Mouse (Mus musculus) limb, embryonic 13.5 days (tissue): Measurements from ENCODE around the gene Usp48. TPM values are rescaled to one million over a fixed set of nuclear protein-coding genes. Genes with fewer than 3 reads are reported as not detected.

ENCODE experiments used
- ATAC-seq: fragments of 200-750 bp; cut with Nextera tagmentation; 2 replicates; pipeline ENCODE4 v1.8.0; 2017; ENCODE audit warnings: low read depth, moderate number of reproducible peaks, moderate TSS enrichment; ENCODE audit not compliant: low FRiP score
- H3K27ac ChIP-seq: fragments of 300-500 bp; sonication (generic); 2 replicates; pipeline ENCODE4 v1.5.1; 2015; ENCODE audit warnings: inconsistent platforms, mild to moderate bottlenecking, moderate library complexity
- H3K27me3 ChIP-seq: fragments of 300-500 bp; sonication (generic); 2 replicates; pipeline ENCODE4 v1.6.1; 2015; ENCODE audit warnings: mild to moderate bottlenecking, inconsistent platforms
- H3K36me3 ChIP-seq: fragments of 300-500 bp; sonication (generic); 2 replicates; pipeline ENCODE4 v1.6.1; 2015; ENCODE audit warnings: inconsistent platforms, mild to moderate bottlenecking, moderate library complexity
- H3K4me1 ChIP-seq: fragments of 300-500 bp; sonication (generic); 2 replicates; pipeline ENCODE4 v1.6.1; 2015; ENCODE audit warnings: inconsistent platforms
- H3K4me2 ChIP-seq: fragments of 300-500 bp; sonication (generic); replicated peaks from 2 replicates; pipeline ENCODE4 v1.6.1; 2015; ENCODE audit warnings: inconsistent platforms, mild to moderate bottlenecking, moderate library complexity
- H3K4me3 ChIP-seq: fragments of 300-500 bp; sonication (generic); 2 replicates; pipeline ENCODE4 v1.5.1; 2015; ENCODE audit warnings: moderate library complexity, mild to moderate bottlenecking, inconsistent platforms
- H3K9ac ChIP-seq: fragments of 300-500 bp; sonication (generic); 2 replicates; pipeline ENCODE4 v1.6.1; 2015; ENCODE audit warnings: mild to moderate bottlenecking, inconsistent platforms
- H3K9me3 ChIP-seq: fragments of 300-500 bp; sonication (generic); 2 replicates; pipeline ENCODE4 v1.6.1; 2016; ENCODE audit warnings: inconsistent platforms
- WGBS: fragments of 180-500 bp; shearing (Covaris S2); methylation state at CpG from one replicate; pipeline ENCODE4 v1.1.7; 2015; 5-methylcytosine and 5-hydroxymethylcytosine counted together
- polyA plus RNA-seq: library from polyadenylated mRNA; unstranded; fragments of >200 nt; fragmentation: Nextera tagmentation; extraction: Ambion mirVana; gene quantifications from 2 replicates; pipeline ENCODE4 v1.2.1, GENCODE M21; 2015

Gene Usp48
- polyA plus RNA-seq, 1 experiment from 2014 or later = 81.4 TPM

GRCm38 (mm10) chr4:137665791-137666190 lies 72.2 kb downstream of the Usp48 start:
- Histone ChIP-seq H3K4me2 (no peak overlapping the region), H3K27ac (no peak overlapping the region), H3K9me3 (no peaks in the 10 kb centered on the region), H3K27me3 (peaks cover 58% of the 10 kb centered on the region), H3K9ac (no peak overlapping the region), H3K36me3 (no peaks in the 10 kb centered on the region), H3K4me1 (peaks cover 11% of the 10 kb centered on the region), H3K4me3 (no peak overlapping the region)
- 88% methylated on average over 5 of the region's 5 CpGs for WGBS
- ATAC-seq = no peak

DNA sequence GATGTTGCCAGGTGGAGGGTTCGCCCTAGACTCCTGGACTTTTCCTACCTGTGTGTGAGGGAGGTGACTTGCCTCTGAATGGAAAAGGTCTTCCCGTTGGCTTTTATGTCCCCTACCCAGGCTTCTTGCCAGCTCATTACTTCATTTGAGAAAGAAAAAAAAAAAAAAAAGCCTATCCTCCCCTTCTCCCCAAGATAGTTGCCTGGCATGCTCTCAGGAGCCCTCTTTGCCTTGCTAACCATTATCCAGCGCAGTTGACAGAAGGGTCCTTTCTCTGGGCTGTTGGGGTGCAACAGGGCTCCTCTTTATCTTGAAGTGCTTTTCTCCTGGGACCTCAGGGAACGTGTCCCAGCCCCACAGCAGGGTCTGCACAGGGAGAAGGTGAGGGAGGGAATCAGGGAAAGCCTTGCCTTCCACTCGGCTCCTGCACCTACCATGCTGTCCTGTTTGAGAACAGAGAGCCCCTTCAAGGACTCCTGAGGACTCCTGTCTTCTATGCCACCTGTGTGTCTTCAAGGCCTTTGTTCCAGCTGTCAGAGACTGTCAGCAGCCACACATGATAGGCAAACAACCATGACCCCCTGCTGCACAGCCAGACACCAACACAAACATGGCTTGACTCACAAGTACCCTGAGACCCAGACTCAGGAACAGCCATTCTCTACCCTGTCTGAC lies 72.9 kb downstream of the Usp48 start:
- Histone ChIP-seq H3K9ac (no peak overlapping the region), H3K4me3 (no peak overlapping the region), H3K27me3 (peaks cover 58% of the 10 kb centered on the region), H3K4me1 (peaks cover 11% of the 10 kb centered on the region), H3K4me2 (no peak overlapping the region), H3K9me3 (no peaks in the 10 kb centered on the region), H3K36me3 (no peaks in the 10 kb centered on the region), H3K27ac (no peak overlapping the region)
- 70% methylated on average over 5 of the region's 5 CpGs for WGBS
- ATAC-seq = no peak

DNA sequence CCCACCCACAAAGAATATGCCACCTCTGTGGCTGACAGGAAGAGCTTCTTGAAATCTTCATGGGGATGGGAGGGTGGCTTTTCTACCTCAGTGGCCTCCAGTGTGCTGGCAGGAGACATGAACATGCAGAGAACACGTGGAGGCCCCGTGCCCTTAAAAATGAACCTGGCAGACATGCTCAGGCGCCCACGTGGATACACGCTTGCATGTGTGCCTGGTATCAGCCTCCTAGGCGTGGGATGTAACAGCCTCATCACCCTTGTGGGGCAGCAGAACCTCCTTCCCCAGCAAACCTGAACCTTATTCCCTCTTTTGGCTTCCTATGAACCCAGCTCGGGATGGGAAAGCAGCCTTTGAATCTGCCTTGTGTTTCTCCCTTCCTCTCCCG lies 73.4 kb downstream of the Usp48 start:
- no peak overlapping the region for H3K4me2 ChIP-seq
- H3K9ac ChIP-seq = no peak overlapping the region
- 69% methylated on average over 8 of the region's 8 CpGs for WGBS
- H3K36me3 ChIP-seq = no peaks in the 10 kb centered on the region
- H3K4me1 ChIP-seq = peaks cover 11% of the 10 kb centered on the region
- ATAC-seq = no peak
- no peak overlapping the region for H3K27ac ChIP-seq
- no peaks in the 10 kb centered on the region for H3K9me3 ChIP-seq
- no peak overlapping the region for H3K4me3 ChIP-seq
- peaks cover 58% of the 10 kb centered on the region for H3K27me3 ChIP-seq

DNA sequence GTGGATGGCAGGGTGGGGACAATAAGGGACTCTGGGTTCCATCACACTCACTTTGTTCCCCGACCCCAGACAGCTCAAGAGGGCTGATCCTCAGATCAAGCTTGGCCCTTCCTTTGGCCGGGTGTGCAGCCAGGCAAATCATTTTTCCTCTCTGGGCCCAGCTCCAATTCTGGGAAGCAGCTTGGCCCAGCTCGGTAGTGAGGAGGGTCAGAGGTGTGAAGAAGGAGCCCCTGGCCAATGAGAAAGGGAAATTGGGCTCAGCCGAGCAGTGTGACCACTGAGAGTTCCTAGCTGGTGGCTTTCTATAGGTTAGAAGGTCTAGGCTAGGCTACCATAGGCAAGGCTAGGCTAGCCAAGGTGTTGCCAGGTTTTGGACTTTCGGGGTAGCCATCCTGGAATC lies 74.2 kb downstream of the Usp48 start:
- no peaks in the 10 kb centered on the region for H3K36me3 ChIP-seq
- 56% methylated on average over 5 of the region's 5 CpGs for WGBS
- peaks cover 11% of the 10 kb centered on the region for H3K4me1 ChIP-seq
- peaks cover 59% of the 10 kb centered on the region for H3K27me3 ChIP-seq
- no peak overlapping the region for H3K4me2 ChIP-seq
- H3K4me3 ChIP-seq = no peak overlapping the region
- no peak for ATAC-seq
- H3K27ac ChIP-seq = no peak overlapping the region
- no peaks in the 10 kb centered on the region for H3K9me3 ChIP-seq
- H3K9ac ChIP-seq = no peak overlapping the region

DNA sequence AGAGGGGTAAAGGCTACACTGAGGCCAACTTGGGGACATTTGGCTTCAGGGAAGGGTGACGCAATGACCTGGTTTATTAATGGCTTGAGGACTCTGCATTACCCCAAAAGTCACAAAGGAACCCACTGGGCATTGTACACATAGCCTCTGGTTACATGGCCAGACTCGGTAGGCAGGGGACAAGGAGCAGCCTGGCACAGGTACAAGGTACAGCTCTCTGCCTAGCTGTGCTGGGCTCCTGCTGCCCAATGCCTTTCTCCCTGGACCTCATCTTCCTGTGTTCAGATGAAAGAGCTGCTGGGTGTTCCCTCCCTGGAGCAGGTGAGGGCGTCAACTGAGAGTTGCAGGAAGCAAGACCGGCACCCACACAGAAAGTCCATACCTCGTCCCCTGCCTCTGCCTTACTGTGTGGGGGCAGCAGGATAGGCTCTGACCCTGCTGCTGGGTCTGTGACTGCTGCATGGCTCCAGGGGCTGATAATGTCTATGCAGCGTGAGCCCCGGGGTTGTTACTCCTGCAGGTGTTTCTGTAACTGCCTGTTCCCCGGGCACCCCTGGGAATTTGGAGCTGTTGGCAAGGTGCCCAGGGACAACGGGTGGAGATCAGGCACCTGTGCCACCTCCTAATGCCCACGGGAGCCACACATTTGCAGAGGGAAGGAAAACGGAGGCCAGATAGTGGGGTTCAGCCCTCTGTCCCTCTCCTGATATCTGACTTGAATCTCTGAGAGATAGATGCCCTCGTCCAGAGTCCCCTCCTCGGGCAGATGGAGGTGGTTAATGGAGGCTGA lies 78.4 kb downstream of the Usp48 start:
- Histone ChIP-seq H3K4me3 (no peak overlapping the region), H3K4me1 (no peaks in the 10 kb centered on the region), H3K36me3 (no peaks in the 10 kb centered on the region), H3K9me3 (no peaks in the 10 kb centered on the region), H3K27me3 (peaks cover 25% of the 10 kb centered on the region), H3K9ac (no peak overlapping the region), H3K4me2 (no peak overlapping the region), H3K27ac (no peak overlapping the region)
- ATAC-seq = no peak
- WGBS = 65% methylated on average over 13 of the region's 13 CpGs

DNA sequence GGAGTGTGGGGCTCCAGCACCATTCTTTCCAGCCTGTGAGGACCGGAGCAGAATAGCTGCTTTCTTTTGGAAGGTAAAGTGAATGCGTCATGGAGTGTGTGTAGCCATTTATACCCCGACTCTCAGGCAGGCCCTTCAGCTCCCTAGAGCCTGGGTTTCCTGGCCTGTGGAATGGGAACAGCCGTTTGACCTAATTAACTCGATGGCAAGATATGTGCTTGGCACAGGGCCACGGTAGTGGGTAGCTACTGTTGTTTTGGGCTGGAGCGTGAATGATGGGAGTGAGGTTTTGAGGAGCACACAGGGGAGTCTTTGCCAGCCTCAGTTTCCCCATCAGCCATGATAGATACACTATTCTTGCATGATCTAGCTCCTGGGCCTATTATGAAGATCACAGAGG lies 82.0 kb downstream of the Usp48 start:
- no peak overlapping the region for H3K4me3 ChIP-seq
- no peak for ATAC-seq
- no peaks in the 10 kb centered on the region for H3K36me3 ChIP-seq
- no peak overlapping the region for H3K4me2 ChIP-seq
- H3K4me1 ChIP-seq = 0 out of 2 replicates have a peak, but pooled peaks cover 3% of the 10 kb centered on the region
- H3K27ac ChIP-seq = no peak overlapping the region
- H3K9ac ChIP-seq = no peak overlapping the region
- H3K27me3 ChIP-seq = peaks cover 43% of the 10 kb centered on the region
- no peaks in the 10 kb centered on the region for H3K9me3 ChIP-seq
- WGBS = 70% methylated on average over 7 of the region's 7 CpGs

DNA sequence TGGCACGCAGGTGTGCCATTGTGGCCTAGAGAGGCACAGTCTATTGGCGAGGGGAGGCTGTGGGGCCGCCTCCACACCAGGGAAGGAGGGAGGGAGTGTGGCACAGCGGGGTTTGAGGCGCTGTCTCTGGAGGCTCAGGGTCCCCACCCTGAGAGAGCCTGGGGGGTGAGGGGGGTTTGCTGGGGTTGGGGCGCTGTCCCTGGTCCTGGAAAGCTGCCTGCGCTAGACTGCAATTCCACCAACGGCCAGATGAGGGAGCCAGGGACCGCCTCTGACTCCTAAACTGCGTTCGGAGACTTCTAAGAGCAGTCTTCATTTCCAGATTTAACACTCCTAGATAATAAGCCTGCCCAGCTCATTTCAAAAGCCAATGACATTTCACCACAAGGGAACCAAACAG lies 82.5 kb downstream of the Usp48 start:
- 10% methylated on average over 11 of the region's 11 CpGs for WGBS
- Histone ChIP-seq H3K9me3 (no peaks in the 10 kb centered on the region), H3K27me3 (peaks cover 48% of the 10 kb centered on the region), H3K36me3 (no peaks in the 10 kb centered on the region), H3K27ac (no peak overlapping the region), H3K9ac (no peak overlapping the region), H3K4me1 (peaks cover 8% of the 10 kb centered on the region; the same call in 1 of the 2 replicates), H3K4me3 (no peak overlapping the region), H3K4me2 (no peak overlapping the region)
- ATAC-seq = no peak; the same call in 1 of the 2 replicates

- Histone ChIP-seq H3K9me3 (no peaks in the 10 kb centered on the region), H3K4me3 (no peak overlapping the region), H3K36me3 (no peaks in the 10 kb centered on the region), H3K27me3 (peaks cover 56% of the 10 kb centered on the region), H3K9ac (no peak overlapping the region), H3K4me1 (peaks cover 15% of the 10 kb centered on the region), H3K4me2 (no peak overlapping the region), H3K27ac (no peak overlapping the region)
- WGBS = 58% methylated on average over 13 of the region's 13 CpGs
- ATAC-seq = no peak
These were observed 83.3 kb downstream of the Usp48 start for GRCm38 (mm10) chr4:137676700-137677484.

- Histone ChIP-seq H3K27me3 (peaks cover 61% of the 10 kb centered on the region), H3K4me2 (no peak overlapping the region), H3K27ac (no peak overlapping the region), H3K9ac (no peak overlapping the region), H3K4me1 (peaks cover 15% of the 10 kb centered on the region), H3K9me3 (no peaks in the 10 kb centered on the region), H3K4me3 (no peak overlapping the region), H3K36me3 (no peaks in the 10 kb centered on the region)
- no peak for ATAC-seq
- WGBS = 75% methylated on average over 5 of the region's 5 CpGs
These were observed 84.4 kb downstream of the Usp48 start for GRCm38 (mm10) chr4:137677906-137678305.

DNA sequence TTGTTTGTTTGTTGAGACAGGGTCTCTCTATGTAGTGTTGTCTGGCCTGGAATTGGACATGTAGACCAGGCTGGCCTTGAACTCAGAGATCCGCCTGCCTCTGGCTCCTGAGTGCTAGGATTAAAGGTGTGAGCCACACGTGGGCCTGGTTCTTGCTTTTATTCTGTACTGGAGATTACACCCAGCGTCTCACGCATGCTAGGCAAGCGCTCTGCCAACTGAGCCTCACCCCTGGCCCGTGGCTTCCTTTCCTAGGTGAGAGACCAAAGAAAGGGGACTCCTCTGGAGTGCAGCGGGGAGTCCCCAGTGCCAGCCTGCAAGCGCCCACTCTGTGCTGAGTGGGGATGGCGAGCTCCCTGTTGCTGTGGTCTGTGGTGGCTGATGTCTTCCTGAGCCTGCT lies 85.0 kb downstream of the Usp48 start:
- 73% methylated on average over 9 of the region's 9 CpGs for WGBS
- ATAC-seq = no peak
- Histone ChIP-seq H3K9me3 (no peaks in the 10 kb centered on the region), H3K4me1 (peaks cover 15% of the 10 kb centered on the region), H3K36me3 (no peaks in the 10 kb centered on the region), H3K4me2 (no peak overlapping the region), H3K27ac (no peak overlapping the region), H3K27me3 (peaks cover 68% of the 10 kb centered on the region), H3K4me3 (no peak overlapping the region), H3K9ac (no peak overlapping the region)

DNA sequence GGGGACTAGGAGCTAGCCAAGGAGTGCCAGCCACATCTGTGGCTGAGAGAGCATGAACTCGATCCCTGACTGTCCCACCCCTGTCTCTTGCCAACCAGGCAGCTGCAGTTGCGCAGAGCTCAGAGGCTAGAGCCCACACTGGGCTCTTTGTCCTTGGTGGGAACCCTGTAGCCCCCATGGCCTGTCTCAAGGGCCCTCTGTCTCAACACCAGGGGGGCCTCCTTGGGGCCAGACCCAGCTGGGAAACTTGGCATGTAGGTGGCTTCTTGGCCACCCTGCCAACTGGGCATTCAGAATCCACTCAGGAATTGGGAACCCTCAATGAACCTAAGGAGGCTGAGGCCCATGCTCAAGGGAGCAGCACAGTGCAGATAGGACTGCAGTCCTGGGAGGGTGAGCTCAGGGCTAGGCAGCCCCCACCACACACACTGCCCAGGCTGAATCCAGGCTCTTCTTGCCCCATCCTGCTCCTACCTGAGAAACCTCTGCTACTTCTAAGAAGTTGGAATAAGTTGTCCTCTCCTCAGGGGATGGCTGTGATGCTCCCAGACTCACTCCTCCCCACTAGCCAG lies 86.5 kb downstream of the Usp48 start:
- ATAC-seq = no peak
- Histone ChIP-seq H3K27me3 (peaks cover 78% of the 10 kb centered on the region), H3K9me3 (no peaks in the 10 kb centered on the region), H3K27ac (peak overlapping the region; percentile 15; the same call in 1 of the 2 replicates), H3K9ac (no peak overlapping the region), H3K36me3 (no peaks in the 10 kb centered on the region), H3K4me1 (peaks cover 15% of the 10 kb centered on the region), H3K4me2 (no peak overlapping the region), H3K4me3 (no peak overlapping the region)
- 72% methylated on average over 2 of the region's 2 CpGs for WGBS

- Histone ChIP-seq H3K4me1 (peaks cover 15% of the 10 kb centered on the region), H3K9me3 (no peaks in the 10 kb centered on the region), H3K27me3 (peaks cover 81% of the 10 kb centered on the region), H3K4me3 (no peak overlapping the region), H3K27ac (peak overlapping the region; percentile 15; the same call in 1 of the 2 replicates), H3K4me2 (no peak overlapping the region; the same call in 1 of the 2 replicates), H3K36me3 (no peaks in the 10 kb centered on the region), H3K9ac (no peak overlapping the region)
- WGBS = 18% methylated on average over 7 of the region's 7 CpGs
- no peak for ATAC-seq
These were observed 87.2 kb downstream of the Usp48 start for GRCm38 (mm10) chr4:137680721-137681120.
